Mouse (Mus musculus): Measurements from ENCODE around the gene Hs6st1.

- TF ChIP-seq EP300 (IDR thresholded peaks at IDR 0.05; ENCODE audit: low read depth) = no peak
- no peak for TF ChIP-seq CTCF (IDR thresholded peaks at IDR 0.05; ENCODE audit: low read depth)
Measured at GRCm38 (mm10) chr1:36112665-36113064, 44.5 kb downstream of the Hs6st1 start.

All from heart, postnatal 0 days (tissue).